Mouse (Mus musculus): ENCODE measurements around the gene Lrrc51. TPM values are rescaled to one million over a fixed set of nuclear protein-coding genes. Genes with fewer than 3 reads are reported as not detected.

Gene Lrrc51
- total RNA-seq, 4 experiments from 2014 or later = 3.7 to 8.1 (median 5.8) TPM

GRCm38 (mm10) chr7:101886274-101886673, 47.4 kb downstream of the Lrrc51 start:
- no peak for DNase-seq (ENCODE audit: low spot score in 2 of 2)

GRCm38 (mm10) chr7:101884160-101884559, 49.5 kb downstream of the Lrrc51 start:
- no peak for DNase-seq (ENCODE audit: low spot score in 2 of 2)

GRCm38 (mm10) chr7:101882413-101883154, 51.1 kb downstream of the Lrrc51 start:
- DNase-seq (ENCODE audit: low spot score in 2 of 2) = no peak

GRCm38 (mm10) chr7:101880855-101881254, 52.8 kb downstream of the Lrrc51 start:
- no peak for DNase-seq (ENCODE audit: low spot score in 2 of 2)

GRCm38 (mm10) chr7:101875978-101876377, 57.7 kb downstream of the Lrrc51 start:
- DNase-seq (ENCODE audit: low spot score in 2 of 2) = no peak

- DNase-seq (ENCODE audit: low spot score in 2 of 2) = no peak
These were observed 62.4 kb downstream of the Lrrc51 start for GRCm38 (mm10) chr7:101871296-101871695.

GRCm38 (mm10) chr7:101870629-101871028, 63.1 kb downstream of the Lrrc51 start, which contains the start of gene Folr1:
Folr1 (minus strand) TSS chr7:101870788.
- no peak for DNase-seq (ENCODE audit: low spot score in 2 of 2)

- no peak for DNase-seq (ENCODE audit: low spot score in 2 of 2)
These were observed 64.6 kb downstream of the Lrrc51 start for GRCm38 (mm10) chr7:101869163-101869500.

- no peak for DNase-seq (ENCODE audit: low spot score in 2 of 2)
These were observed 65.2 kb downstream of the Lrrc51 start for GRCm38 (mm10) chr7:101868241-101869162.

- DNase-seq (ENCODE audit: low spot score in 2 of 2) = no peak
These were observed 66.2 kb downstream of the Lrrc51 start for GRCm38 (mm10) chr7:101867482-101867881.

GRCm38 (mm10) chr7:101866491-101867265, 67.0 kb downstream of the Lrrc51 start:
- DNase-seq (ENCODE audit: low spot score in 2 of 2) = no peak

- no peak for DNase-seq (ENCODE audit: low spot score in 2 of 2)
These were observed 70.3 kb downstream of the Lrrc51 start, which contains the start of gene Anapc15 for GRCm38 (mm10) chr7:101863415-101863814. Anapc15 (plus strand) TSS chr7:101863715.

Small RNA genes lying within 50 kb of the gene (microRNA-seq; reads per million reads assigned to microRNA genes)
- gene Gm22655 = 0 reads per million in 2 experiments

Other genes with a start within 250 kb of the Lrrc51 start
- under 1 TPM in 3 of 4 experiments, not detected in 1; 0.30 to 0.39 (median 0.30) TPM for gene Phox2a, start 115.6 kb downstream of the Lrrc51 start, total RNA-seq (2022)
- gene Inppl1, start 95.7 kb downstream of the Lrrc51 start, total RNA-seq (2022) = 10 to 100 TPM; 35.7 to 46.9 (median 42.6) TPM
- gene Folr2, start 76.7 kb downstream of the Lrrc51 start, total RNA-seq (2022) = under 1 TPM in 1 of 4 experiments, not detected in 3; 0.55 TPM
- gene Anapc15, start 70.2 kb downstream of the Lrrc51 start, total RNA-seq (2022) = 10 to 100 TPM; 30.0 to 45.4 (median 32.9) TPM
- 1 to 10 TPM in 2 of 4 experiments, under 1 TPM in 2; 0.46 to 9.8 (median 1.2) TPM for gene Folr1, start 63.1 kb downstream of the Lrrc51 start, total RNA-seq (2022)
- 10 to 100 TPM; 83.0 to 96.2 (median 90.5) TPM for gene Lamtor1, start 28.0 kb downstream of the Lrrc51 start, total RNA-seq (2022)
- under 1 TPM in 2 of 4 experiments, not detected in 2; 0.13 to 0.32 TPM for gene Tomt, start 27.5 kb downstream of the Lrrc51 start, total RNA-seq (2022)
- 100 to 1,000 TPM in 2 of 4 experiments, 10 to 100 TPM in 2; 98.8 to 108 (median 101) TPM for gene Numa1, start 216 bp upstream of the Lrrc51 start, total RNA-seq (2022)
- 1 to 10 TPM; 6.6 to 8.1 (median 7.8) TPM for gene Il18bp, start 84.8 kb upstream of the Lrrc51 start, total RNA-seq (2022)
- gene Rnf121, start 131.6 kb upstream of the Lrrc51 start, total RNA-seq (2022) = 10 to 100 TPM; 45.4 to 51.5 (median 47.8) TPM
- gene Xndc1, start 131.6 kb upstream of the Lrrc51 start, total RNA-seq (2022) = 10 to 100 TPM; 20.4 to 28.8 (median 24.4) TPM
- 1 to 10 TPM in 3 of 4 experiments, under 1 TPM in 1; 0.63 to 2.4 (median 1.5) TPM for gene Xntrpc, start 131.8 kb upstream of the Lrrc51 start, total RNA-seq (2022)
- gene Trpc2, start 149.2 kb upstream of the Lrrc51 start, total RNA-seq (2022) = 1 to 10 TPM in 3 of 4 experiments, under 1 TPM in 1; 0.61 to 2.4 (median 1.3) TPM
- gene Art1, start 167.8 kb upstream of the Lrrc51 start, total RNA-seq (2022) = under 1 TPM in 3 of 4 experiments, not detected in 1; 0.25 to 0.46 (median 0.26) TPM
- under 1 TPM in 1 of 4 experiments, not detected in 3; 0.33 TPM for gene Art5, start 175.6 kb upstream of the Lrrc51 start, total RNA-seq (2022)
- gene Chrna10, start 182.9 kb upstream of the Lrrc51 start, total RNA-seq (2022) = under 1 TPM; 0.46 to 0.99 (median 0.84) TPM

Measured in left cerebral cortex, adult 8-10 months (tissue).